27 mouse cellular contexts compared by ENCODE assay signal in genomic region chr13:45938083-45938482, GRCm38 (mm10). TPM values are rescaled to one million over a fixed set of nuclear protein-coding genes. Genes with fewer than 3 reads are reported as not detected.
A peak's percentile ranks its signal among the peaks of the same experiment; 100 is the strongest.
DNase-seq lines count a peak whose midpoint lies in the region; ATAC-seq and TF ChIP-seq lines count a peak whose summit lies in the region.
"Had no signal": no experiment of that assay in that cellular context is flagged by ENCODE, and none has a peak within 500 bp of the region (broad histone marks: within the 10 kb centered on the region; RNA-seq: fewer than 3 reads in every experiment).

No protein-coding gene starts in this region.

- peaks cover 32% of the 10 kb centered on the region for H3K4me1 ChIP-seq in kidney, adult 2 months (ENCODE audit: control insufficient read depth, insufficient read depth, low read length)
- peaks cover 22% of the 10 kb centered on the region for H3K4me1 ChIP-seq in kidney, embryonic 16.5 days (ENCODE audit: insufficient read depth, low read length)
- H3K4me1 ChIP-seq: embryonic facial prominence, embryonic 12.5 days; forebrain, embryonic 10.5 days; forebrain, embryonic 12.5 days had no signal

- H3K4me3 ChIP-seq in kidney, adult 2 months (ENCODE audit: insufficient read depth, low read depth, low read length) = no peak overlapping the region
- no peak overlapping the region for H3K4me3 ChIP-seq in kidney, embryonic 16.5 days (ENCODE audit: low read length)
- H3K4me3 ChIP-seq: embryonic facial prominence, embryonic 10.5 days; embryonic facial prominence, embryonic 12.5 days; erythroblast, embryonic 14.5 days; forebrain, embryonic 10.5 days; forebrain, embryonic 12.5 days had no signal

- ATAC-seq in kidney, embryonic 16.5 days (ENCODE audit: low FRiP score, low TSS enrichment) = no peak
- ATAC-seq: activated CD4-positive, CD25-positive, alpha-beta regulatory T cell, adult 4 months; CD4-positive, CD25-positive, alpha-beta regulatory T cell, adult 4 months; forebrain, embryonic 14.5 days; Patski had no signal

- DNase-seq in kidney, adult 2 months = peak; percentile 83
- no peak for DNase-seq in kidney, postnatal 10 days
- DNase-seq in kidney, adult 9 months = peak; percentile 75
- DNase-seq in kidney, postnatal 14 days = no peak
- DNase-seq in kidney, adult 11 months = no peak
- DNase-seq in gastrocnemius, postnatal 4 days (ENCODE audit: low spot score in 2 of 2) = no peak
- DNase-seq: adrenal gland, adult 8-10 months; adrenal gland, postnatal 14 days; adrenal gland, postnatal 36 days; B cell, adult 2 months; cerebellum, adult 11-12 months; cerebellum, adult 2 months; cerebellum, adult 9-10 months; cerebellum, postnatal 10 days; cerebellum, postnatal 25 days had no signal

- TF ChIP-seq CTCF in kidney, adult 2 months (conservative IDR thresholded peaks at IDR 0.05; ENCODE audit: insufficient read depth, insufficient read length, low read depth, low read length) = no peak

- no peak overlapping the region for H3K4me2 ChIP-seq in kidney, embryonic 16.5 days (replicated peaks; ENCODE audit: low read depth, low read length)
- H3K4me2 ChIP-seq: embryonic facial prominence, embryonic 12.5 days; forebrain, embryonic 12.5 days had no signal

- TF ChIP-seq POLR2A in kidney, adult 2 months (IDR thresholded peaks at IDR 0.05; ENCODE audit: low read depth, low read length) = no peak

- no peak overlapping the region for H3K9ac ChIP-seq in kidney, embryonic 16.5 days (replicated peaks; ENCODE audit: low read length)
- H3K9ac ChIP-seq: embryonic facial prominence, embryonic 12.5 days; forebrain, embryonic 12.5 days had no signal

- no peaks in the 10 kb centered on the region for H3K27me3 ChIP-seq in kidney, adult 2 months (replicated peaks; ENCODE audit: control insufficient read depth, insufficient read depth, low read length)
- no peaks in the 10 kb centered on the region for H3K27me3 ChIP-seq in kidney, embryonic 16.5 days (ENCODE audit: insufficient read depth, low read length)
- H3K27me3 ChIP-seq: CH12.LX; embryonic facial prominence, embryonic 12.5 days; forebrain, embryonic 12.5 days; Patski had no signal

- 31% methylated on average over 5 of the region's 5 CpGs for WGBS in kidney, adult 2 months
- 29% methylated on average over 5 of the region's 5 CpGs for WGBS in kidney, embryonic 16.5 days

- no peaks in the 10 kb centered on the region for H3K36me3 ChIP-seq in kidney, adult 2 months (ENCODE audit: control insufficient read depth, insufficient read depth, low read length)
- no peaks in the 10 kb centered on the region for H3K36me3 ChIP-seq in kidney, embryonic 16.5 days (ENCODE audit: insufficient read depth, low read length)
- H3K36me3 ChIP-seq: embryonic facial prominence, embryonic 10.5 days; embryonic facial prominence, embryonic 12.5 days; forebrain, embryonic 10.5 days; forebrain, embryonic 12.5 days had no signal

- H3K27ac ChIP-seq in kidney, adult 2 months (ENCODE audit: insufficient read depth, low read depth, low read length) = peak overlapping the region; percentile 61
- H3K27ac ChIP-seq in kidney, embryonic 16.5 days (ENCODE audit: low read length) = peak overlapping the region; percentile 68
- H3K27ac ChIP-seq: embryonic facial prominence, embryonic 10.5 days; embryonic facial prominence, embryonic 12.5 days; forebrain, embryonic 10.5 days; forebrain, embryonic 12.5 days had no signal

- no peaks in the 10 kb centered on the region for H3K9me3 ChIP-seq in kidney, embryonic 16.5 days (ENCODE audit: low read length)
- H3K9me3 ChIP-seq: embryonic facial prominence, embryonic 10.5 days; embryonic facial prominence, embryonic 12.5 days; forebrain, embryonic 10.5 days; forebrain, embryonic 12.5 days; G1E had no signal

RNA-seq across cellular contexts. Expression of gene Atxn1, which starts 26.7 kb away (rescaled TPM):
- 15.0 and 17.9 TPM in 2 replicates for polyA plus RNA-seq in kidney, adult 2 months (2012; rRNA removed)
- 5.9 and 7.6 TPM in 2 replicates for polyA plus RNA-seq in kidney, embryonic 16.5 days (2015; fragmentation: Nextera tagmentation; extraction: Ambion mirVana)
- total RNA-seq in gastrocnemius, postnatal 4 days (2021) = 10 to 100 TPM; 24.8 to 29.0 TPM

Comparison
In these comparisons a context has a peak if more than half of its experiments do, and no peak if none do; other contexts are left out.
1. DNase-seq: peak in kidney, adult 2 months (single experiment) and kidney, adult 9 months (single experiment); none in kidney, postnatal 10 days (single experiment), kidney, postnatal 14 days (single experiment), kidney, adult 11 months (single experiment) and gastrocnemius, postnatal 4 days (0 of 2).